Mouse (Mus musculus) brain, adult 2 months (tissue): Measurements from ENCODE around the gene Gm43951.
A peak's percentile ranks its signal among the peaks of the same experiment; 100 is the strongest.

Experiments
- DNase-seq: peaks from one replicate; pipeline ENCODE4 v3.0.0; 2011; ENCODE audit warnings: low read depth, low spot score

Gene Gm43951

GRCm38 (mm10) chr11:72206341-72207203 lies at the start of gene Gm43951:
Gene Gm43951 (minus strand): TSS chr11:72206840.
- peak; percentile 63 for DNase-seq

GRCm38 (mm10) chr11:72256441-72256840 lies 49.8 kb upstream of the Gm43951 start:
- DNase-seq, result no peak

- no peak for DNase-seq
Observed at GRCm38 (mm10) chr11:72255629-72256028, 49.0 kb upstream of the Gm43951 start.

GRCm38 (mm10) chr11:72245196-72245753 lies 38.6 kb upstream of the Gm43951 start:
- DNase-seq, result peak; percentile 59

- peak; percentile 57 for DNase-seq
Observed at GRCm38 (mm10) chr11:72240062-72240860, 33.6 kb upstream of the Gm43951 start.

GRCm38 (mm10) chr11:72234013-72234412 lies 27.4 kb upstream of the Gm43951 start:
- DNase-seq, result peak; percentile 93

- DNase-seq, result no peak
Observed at GRCm38 (mm10) chr11:72232991-72233390, 26.4 kb upstream of the Gm43951 start.

- no peak for DNase-seq
Observed at GRCm38 (mm10) chr11:72232068-72232467, 25.4 kb upstream of the Gm43951 start.

- DNase-seq, result no peak
Observed at GRCm38 (mm10) chr11:72228513-72228912, 21.9 kb upstream of the Gm43951 start.

- DNase-seq, result no peak
Observed at GRCm38 (mm10) chr11:72226901-72227300, 20.3 kb upstream of the Gm43951 start.

GRCm38 (mm10) chr11:72226020-72226791 lies 19.6 kb upstream of the Gm43951 start:
- peak; percentile 92 for DNase-seq

GRCm38 (mm10) chr11:72224865-72225264 lies 18.2 kb upstream of the Gm43951 start:
- DNase-seq, result peak; percentile 92

GRCm38 (mm10) chr11:72223414-72223813 lies 16.8 kb upstream of the Gm43951 start:
- DNase-seq, result no peak

GRCm38 (mm10) chr11:72221278-72221677 lies 14.6 kb upstream of the Gm43951 start:
- peak; percentile 87 for DNase-seq

GRCm38 (mm10) chr11:72217116-72217515 lies 10.5 kb upstream of the Gm43951 start:
- DNase-seq, result peak; percentile 59

- DNase-seq, result peak; percentile 95
Observed at GRCm38 (mm10) chr11:72215410-72215797, 8.8 kb upstream of the Gm43951 start, which contains the start of gene Med31. Gene Med31 (minus strand): TSS chr11:72215592.

GRCm38 (mm10) chr11:72214591-72215409 lies 8.2 kb upstream of the Gm43951 start:
- DNase-seq, result peak; percentile 98

GRCm38 (mm10) chr11:72207834-72208377 lies 1.3 kb upstream of the Gm43951 start:
- no peak for DNase-seq

- DNase-seq, result peak; percentile 93
Observed at GRCm38 (mm10) chr11:72207204-72207833, 679 bp upstream of the Gm43951 start, which contains the start of the genes 4933427D14Rik and Txndc17. Gene 4933427D14Rik (minus strand): TSS chr11:72207459. Gene Txndc17 (plus strand): TSS chr11:72207547.
